Mouse (Mus musculus): ENCODE results near the gene Dmrtc2. TPM values are rescaled to one million over a fixed set of nuclear protein-coding genes. Genes with fewer than 3 reads are reported as not detected.
"Not testable (repeated sequence)": the region's sequence is repeated elsewhere in the genome, so short reads cannot be mapped to it uniquely, and the experiment has no call there.

Gene Dmrtc2
- total RNA-seq (2015), result not detected in 2 replicates
- not detected in 2 replicates for total RNA-seq (2017)

- ATAC-seq (replicated peaks; ENCODE audit: poor library complexity), result no peak
Measured at GRCm38 (mm10) chr7:24869532-24870165, at the start of gene Dmrtc2, which contains the start of gene Lypd4. Gene Dmrtc2 (plus strand): TSS chr7:24870057. Gene Lypd4 (minus strand): TSS chr7:24869941.

GRCm38 (mm10) chr7:24824452-24824851 lies 45.4 kb upstream of the Dmrtc2 start:
- ATAC-seq (replicated peaks; ENCODE audit: poor library complexity), result peak; percentile 32

- ATAC-seq (replicated peaks; ENCODE audit: poor library complexity), result no peak
Measured at GRCm38 (mm10) chr7:24827181-24827580, 42.7 kb upstream of the Dmrtc2 start.

GRCm38 (mm10) chr7:24838732-24839409 lies 31.0 kb upstream of the Dmrtc2 start:
- peak; percentile 96 for ATAC-seq (replicated peaks; ENCODE audit: poor library complexity)

GRCm38 (mm10) chr7:24839410-24839808 lies 30.4 kb upstream of the Dmrtc2 start:
- ATAC-seq (replicated peaks; ENCODE audit: poor library complexity), result peak; percentile 61

- no peak for ATAC-seq (replicated peaks; ENCODE audit: poor library complexity)
Measured at GRCm38 (mm10) chr7:24840331-24840730, 29.5 kb upstream of the Dmrtc2 start.

GRCm38 (mm10) chr7:24841009-24841408 lies 28.8 kb upstream of the Dmrtc2 start:
- ATAC-seq (replicated peaks; ENCODE audit: poor library complexity), result no peak

- no peak for ATAC-seq (replicated peaks; ENCODE audit: poor library complexity)
Measured at GRCm38 (mm10) chr7:24844144-24844543, 25.7 kb upstream of the Dmrtc2 start.

GRCm38 (mm10) chr7:24845181-24845580 lies 24.7 kb upstream of the Dmrtc2 start:
- no peak for ATAC-seq (replicated peaks; ENCODE audit: poor library complexity)

GRCm38 (mm10) chr7:24845713-24846112 lies 24.1 kb upstream of the Dmrtc2 start:
- ATAC-seq (replicated peaks; ENCODE audit: poor library complexity), result peak; percentile 100

GRCm38 (mm10) chr7:24846576-24846975 lies 23.3 kb upstream of the Dmrtc2 start:
- not testable (repeated sequence) for ATAC-seq (replicated peaks; ENCODE audit: poor library complexity)

GRCm38 (mm10) chr7:24850162-24850561 lies 19.7 kb upstream of the Dmrtc2 start:
- ATAC-seq (replicated peaks; ENCODE audit: poor library complexity), result no peak

- peak; percentile 84 for ATAC-seq (replicated peaks; ENCODE audit: poor library complexity)
Measured at GRCm38 (mm10) chr7:24850899-24851303, 19.0 kb upstream of the Dmrtc2 start.

GRCm38 (mm10) chr7:24851596-24852325 lies 18.1 kb upstream of the Dmrtc2 start:
- no peak for ATAC-seq (replicated peaks; ENCODE audit: poor library complexity)

GRCm38 (mm10) chr7:24852557-24853232 lies 17.2 kb upstream of the Dmrtc2 start:
- peak; percentile 87 for ATAC-seq (replicated peaks; ENCODE audit: poor library complexity)

- ATAC-seq (replicated peaks; ENCODE audit: poor library complexity), result no peak
Measured at GRCm38 (mm10) chr7:24853233-24853563, 16.7 kb upstream of the Dmrtc2 start.

- no peak for ATAC-seq (replicated peaks; ENCODE audit: poor library complexity)
Measured at GRCm38 (mm10) chr7:24853695-24854094, 16.2 kb upstream of the Dmrtc2 start.

- ATAC-seq (replicated peaks; ENCODE audit: poor library complexity), result peak; percentile 40
Measured at GRCm38 (mm10) chr7:24856460-24857120, 13.3 kb upstream of the Dmrtc2 start.

- 0 out of 2 replicates have a peak, but pooled peaks have one; percentile 27 for ATAC-seq (replicated peaks; ENCODE audit: poor library complexity)
Measured at GRCm38 (mm10) chr7:24859234-24859633, 10.6 kb upstream of the Dmrtc2 start.

GRCm38 (mm10) chr7:24861913-24862312 lies 7.9 kb upstream of the Dmrtc2 start, which contains the start of gene Gm9844:
Gene Gm9844 (plus strand): TSS chr7:24862213.
- no peak for ATAC-seq (replicated peaks; ENCODE audit: poor library complexity)

- peak; percentile 53 for ATAC-seq (replicated peaks; ENCODE audit: poor library complexity)
Measured at GRCm38 (mm10) chr7:24862853-24863252, 7.0 kb upstream of the Dmrtc2 start.

All from megakaryocyte progenitor cell, adult 5-6 weeks (primary cell).